Mouse (Mus musculus): Measurements from ENCODE around the gene Gp1bb. TPM values are rescaled to one million over a fixed set of nuclear protein-coding genes. Genes with fewer than 3 reads are reported as not detected.

The Gp1bb gene
- polyA plus RNA-seq, 1 experiment from 2014 or later = 8.8 TPM

DNA sequence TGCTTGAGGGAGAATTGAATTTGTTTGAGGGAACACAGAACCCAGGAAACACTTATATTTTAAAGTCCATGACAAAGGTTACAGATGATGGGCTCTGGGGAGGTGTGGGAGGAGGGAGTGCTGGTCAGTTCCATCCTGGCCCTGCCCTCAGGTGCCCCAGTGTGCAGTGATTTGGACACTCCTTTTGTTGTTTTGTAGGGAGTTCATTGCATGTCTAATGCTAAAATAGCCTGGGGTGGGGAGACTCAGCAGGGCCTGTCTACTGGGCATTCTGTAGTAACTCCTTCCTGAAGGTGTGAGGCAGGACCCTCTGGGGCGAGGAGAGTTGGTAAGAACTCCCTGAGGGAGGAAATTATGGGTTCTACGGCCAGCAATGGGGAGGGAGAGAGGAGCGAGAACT is 14.6 kb upstream of the Gp1bb start:
- H3K4me1 ChIP-seq (ENCODE audit: insufficient read depth, low read depth, low read length) = no peaks in the 10 kb centered on the region
- no peak for DNase-seq (ENCODE audit: low spot score)
- no peak overlapping the region for H3K9ac ChIP-seq (replicated peaks; ENCODE audit: low read depth)
- H3K27ac ChIP-seq (ENCODE audit: low read length) = no peak overlapping the region
- H3K4me2 ChIP-seq (replicated peaks; ENCODE audit: low read depth, low read length) = no peak overlapping the region
- ATAC-seq = no peak
- H3K27me3 ChIP-seq (replicated peaks; ENCODE audit: insufficient read depth, low read length) = no peaks in the 10 kb centered on the region
- H3K36me3 ChIP-seq (ENCODE audit: insufficient read depth, low read length) = no peaks in the 10 kb centered on the region
- H3K4me3 ChIP-seq (ENCODE audit: low read depth, low read length) = no peak overlapping the region
- H3K9me3 ChIP-seq (ENCODE audit: low read length) = no peaks in the 10 kb centered on the region
- TF ChIP-seq CTCF (IDR thresholded peaks at IDR 0.05) = no peak
- TF ChIP-seq EP300 (IDR thresholded peaks at IDR 0.05) = no peak
- WGBS = 47% methylated on average over 3 of the region's 3 CpGs

DNA sequence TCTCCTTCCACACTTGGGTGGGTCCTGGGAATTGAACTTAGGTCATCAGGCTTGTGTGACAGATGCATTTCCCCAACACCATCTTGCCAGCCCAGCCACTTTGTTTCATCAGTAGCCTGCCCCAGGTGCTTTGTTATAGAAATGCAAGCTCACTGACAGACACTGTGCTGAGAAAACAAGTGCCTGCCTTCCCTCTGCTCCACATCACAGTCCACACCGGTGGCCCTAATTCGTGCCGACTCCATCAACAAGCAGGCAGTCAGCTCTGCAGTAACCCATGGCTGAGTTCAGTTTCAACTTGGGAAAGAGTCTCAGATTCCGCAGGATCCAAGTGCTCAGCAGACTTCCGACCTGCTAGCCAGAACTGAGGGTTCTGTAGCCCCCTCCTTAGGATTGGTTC is 14.2 kb upstream of the Gp1bb start:
- Histone ChIP-seq H3K36me3 (ENCODE audit: insufficient read depth, low read length) (no peaks in the 10 kb centered on the region), H3K4me2 (replicated peaks; ENCODE audit: low read depth, low read length) (no peak overlapping the region), H3K4me3 (ENCODE audit: low read depth, low read length) (no peak overlapping the region), H3K27ac (ENCODE audit: low read length) (no peak overlapping the region), H3K9me3 (ENCODE audit: low read length) (no peaks in the 10 kb centered on the region), H3K4me1 (ENCODE audit: insufficient read depth, low read depth, low read length) (no peaks in the 10 kb centered on the region), H3K27me3 (replicated peaks; ENCODE audit: insufficient read depth, low read length) (no peaks in the 10 kb centered on the region), H3K9ac (replicated peaks; ENCODE audit: low read depth) (no peak overlapping the region)
- 72% methylated on average over 5 of the region's 5 CpGs for WGBS
- DNase-seq (ENCODE audit: low spot score) (no peak), ATAC-seq (no peak)
- TF ChIP-seq EP300 (IDR thresholded peaks at IDR 0.05) = no peak

DNA sequence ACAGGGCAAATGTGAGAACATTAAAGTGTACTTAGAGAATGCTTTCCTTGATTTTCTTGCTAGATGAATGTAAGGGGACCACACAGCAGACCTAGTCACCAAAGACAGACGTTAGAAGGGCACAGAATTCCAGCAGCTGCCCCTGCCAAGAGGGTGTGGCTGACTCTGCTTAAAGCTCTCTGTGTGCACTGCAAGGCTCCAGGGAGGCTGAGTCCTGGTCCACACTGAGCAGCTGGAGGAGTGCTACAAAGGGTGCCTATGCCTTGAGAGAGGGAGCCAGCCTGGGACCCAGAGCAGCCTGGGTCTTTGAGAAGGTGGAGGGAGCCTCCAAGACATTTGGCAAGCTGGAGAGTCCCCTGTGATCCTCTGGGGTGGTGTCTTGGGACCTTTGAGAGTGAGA is 11.1 kb upstream of the Gp1bb start:
- DNase-seq (ENCODE audit: low spot score) (no peak), ATAC-seq (no peak)
- Histone ChIP-seq H3K4me2 (replicated peaks; ENCODE audit: low read depth, low read length) (no peak overlapping the region), H3K4me3 (ENCODE audit: low read depth, low read length) (no peak overlapping the region), H3K9me3 (ENCODE audit: low read length) (no peaks in the 10 kb centered on the region), H3K27me3 (replicated peaks; ENCODE audit: insufficient read depth, low read length) (no peaks in the 10 kb centered on the region; the same call in 1 of the 2 replicates), H3K4me1 (ENCODE audit: insufficient read depth, low read depth, low read length) (no peaks in the 10 kb centered on the region), H3K27ac (ENCODE audit: low read length) (no peak overlapping the region), H3K9ac (replicated peaks; ENCODE audit: low read depth) (no peak overlapping the region), H3K36me3 (ENCODE audit: insufficient read depth, low read length) (no peaks in the 10 kb centered on the region)
- no peak for TF ChIP-seq EP300 (IDR thresholded peaks at IDR 0.05)
- TF ChIP-seq CTCF (IDR thresholded peaks at IDR 0.05) = no peak
- WGBS = 9% methylated on average over 1 of the region's 1 CpGs

DNA sequence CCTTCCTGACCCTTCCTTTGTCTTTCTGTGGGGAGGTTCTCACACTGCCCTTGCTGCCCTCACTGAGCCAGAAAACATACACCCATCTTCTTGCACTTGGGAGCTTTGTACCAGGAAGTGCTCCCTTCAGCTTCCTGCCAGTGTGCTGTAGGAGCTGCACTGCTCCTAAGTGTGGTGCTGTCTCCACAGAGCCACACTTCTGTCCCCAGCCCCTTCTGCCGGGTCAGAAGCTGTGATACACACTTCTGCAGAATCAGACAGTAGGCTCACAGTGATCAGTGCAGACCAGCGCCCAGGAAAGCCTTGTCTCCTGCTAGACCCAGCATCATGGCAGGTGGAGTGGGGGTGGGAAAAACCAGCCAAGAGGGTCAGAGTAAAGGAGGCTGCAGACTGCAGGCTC is 10.6 kb upstream of the Gp1bb start:
- ATAC-seq (no peak), DNase-seq (ENCODE audit: low spot score) (no peak)
- no peak for TF ChIP-seq EP300 (IDR thresholded peaks at IDR 0.05)
- no peak for TF ChIP-seq CTCF (IDR thresholded peaks at IDR 0.05)
- H3K27me3 ChIP-seq (replicated peaks; ENCODE audit: insufficient read depth, low read length) = peaks cover under 1% of the 10 kb centered on the region; the same call in 1 of the 2 replicates
- H3K9ac ChIP-seq (replicated peaks; ENCODE audit: low read depth) = no peak overlapping the region
- no peaks in the 10 kb centered on the region for H3K9me3 ChIP-seq (ENCODE audit: low read length)
- no peak overlapping the region for H3K4me3 ChIP-seq (ENCODE audit: low read depth, low read length)
- no peaks in the 10 kb centered on the region for H3K4me1 ChIP-seq (ENCODE audit: insufficient read depth, low read depth, low read length)
- no peak overlapping the region for H3K27ac ChIP-seq (ENCODE audit: low read length)
- no peaks in the 10 kb centered on the region for H3K36me3 ChIP-seq (ENCODE audit: insufficient read depth, low read length)
- H3K4me2 ChIP-seq (replicated peaks; ENCODE audit: low read depth, low read length) = no peak overlapping the region
- WGBS = 44% methylated on average over 2 of the region's 2 CpGs

DNA sequence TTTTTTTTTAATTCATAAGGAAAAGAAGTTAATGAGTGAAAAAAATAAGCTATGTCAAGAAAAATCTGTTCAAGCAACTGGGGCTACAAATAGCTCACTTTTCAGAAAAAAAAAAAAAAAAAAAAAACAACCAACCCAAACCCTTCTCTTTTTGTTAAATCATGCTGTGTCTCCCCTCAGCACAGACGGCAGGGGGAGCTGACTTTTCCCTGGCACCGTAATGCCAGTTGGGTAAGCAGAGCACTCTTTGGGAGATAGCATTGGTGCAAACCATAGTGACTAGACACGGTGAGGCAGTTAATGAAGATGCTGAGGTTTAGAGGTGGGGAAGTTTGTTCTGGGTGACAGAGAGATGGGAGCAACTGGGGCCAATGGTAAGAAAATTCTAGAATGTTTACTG is 9.9 kb upstream of the Gp1bb start:
- ATAC-seq (no peak), DNase-seq (ENCODE audit: low spot score) (no peak)
- Histone ChIP-seq H3K4me1 (ENCODE audit: insufficient read depth, low read depth, low read length) (no peaks in the 10 kb centered on the region), H3K9ac (replicated peaks; ENCODE audit: low read depth) (no peak overlapping the region), H3K9me3 (ENCODE audit: low read length) (no peaks in the 10 kb centered on the region), H3K27me3 (replicated peaks; ENCODE audit: insufficient read depth, low read length) (peaks cover 3% of the 10 kb centered on the region; the same call in 1 of the 2 replicates), H3K36me3 (ENCODE audit: insufficient read depth, low read length) (no peaks in the 10 kb centered on the region), H3K4me2 (replicated peaks; ENCODE audit: low read depth, low read length) (no peak overlapping the region), H3K4me3 (ENCODE audit: low read depth, low read length) (no peak overlapping the region), H3K27ac (ENCODE audit: low read length) (no peak overlapping the region)
- TF ChIP-seq EP300 (IDR thresholded peaks at IDR 0.05) = no peak
- TF ChIP-seq CTCF (IDR thresholded peaks at IDR 0.05) = peak; percentile 48
- 49% methylated on average over 3 of the region's 3 CpGs for WGBS

DNA sequence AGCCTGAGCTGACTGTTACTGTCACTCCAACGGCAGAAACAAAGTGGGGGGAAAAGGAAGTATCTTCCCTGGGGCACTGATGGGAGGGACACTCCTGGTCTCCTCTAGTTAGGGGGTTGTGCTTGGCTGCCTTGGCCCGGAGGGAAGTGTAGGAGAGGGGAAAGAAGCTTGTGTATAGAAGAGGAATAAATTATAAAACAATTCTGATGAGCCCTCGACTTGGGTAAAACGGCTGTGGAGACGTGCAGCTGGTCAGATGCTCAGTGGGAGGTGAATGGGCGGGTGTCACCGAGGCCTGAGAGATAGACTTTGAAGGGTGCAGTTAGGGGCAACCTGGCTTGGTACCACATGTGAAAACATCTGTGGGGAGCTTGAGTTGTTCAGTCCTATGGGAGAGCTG is 8.9 kb upstream of the Gp1bb start:
- 50% methylated on average over 7 of the region's 7 CpGs for WGBS
- H3K36me3 ChIP-seq (ENCODE audit: insufficient read depth, low read length) = no peaks in the 10 kb centered on the region
- H3K4me1 ChIP-seq (ENCODE audit: insufficient read depth, low read depth, low read length) = 0 out of 2 replicates have a peak, but pooled peaks cover under 1% of the 10 kb centered on the region
- no peak for TF ChIP-seq CTCF (IDR thresholded peaks at IDR 0.05)
- no peak for TF ChIP-seq EP300 (IDR thresholded peaks at IDR 0.05)
- ATAC-seq (no peak), DNase-seq (ENCODE audit: low spot score) (no peak)
- peaks cover 3% of the 10 kb centered on the region; the same call in 1 of the 2 replicates for H3K27me3 ChIP-seq (replicated peaks; ENCODE audit: insufficient read depth, low read length)
- H3K9me3 ChIP-seq (ENCODE audit: low read length) = no peaks in the 10 kb centered on the region
- no peak overlapping the region for H3K4me3 ChIP-seq (ENCODE audit: low read depth, low read length)
- no peak overlapping the region for H3K4me2 ChIP-seq (replicated peaks; ENCODE audit: low read depth, low read length)
- no peak overlapping the region for H3K27ac ChIP-seq (ENCODE audit: low read length)
- no peak overlapping the region for H3K9ac ChIP-seq (replicated peaks; ENCODE audit: low read depth)

DNA sequence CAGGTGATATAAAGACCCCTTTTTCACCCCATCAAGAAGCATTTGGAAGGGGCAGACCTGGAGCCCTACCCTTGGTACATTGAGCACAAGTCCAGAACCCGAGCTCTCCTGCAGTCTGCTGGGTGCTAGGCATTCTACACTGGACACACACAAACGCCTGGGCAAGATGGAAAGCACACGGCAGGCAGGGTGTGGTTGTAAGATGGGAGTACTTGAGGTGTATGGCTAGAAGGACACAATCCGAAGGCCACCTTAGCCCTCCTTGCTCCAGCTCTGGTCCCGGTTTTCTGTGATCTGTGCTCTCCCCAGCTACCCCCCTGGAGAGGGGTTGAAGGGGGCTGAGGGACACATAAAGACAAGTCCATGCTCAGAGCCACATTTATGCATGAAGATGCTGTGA is 8.1 kb upstream of the Gp1bb start:
- WGBS = 41% methylated on average over 5 of the region's 5 CpGs
- no peak for ATAC-seq

More for the DNA sequence above, 8.1 kb upstream of the Gp1bb start:
- Histone ChIP-seq H3K27me3 (replicated peaks; ENCODE audit: insufficient read depth, low read length) (peaks cover 8% of the 10 kb centered on the region; the same call in 1 of the 2 replicates), H3K4me3 (ENCODE audit: low read depth, low read length) (peak overlapping the region; percentile 62; the same call in 1 of the 2 replicates), H3K9ac (replicated peaks; ENCODE audit: low read depth) (no peak overlapping the region), H3K27ac (ENCODE audit: low read length) (no peak overlapping the region), H3K4me2 (replicated peaks; ENCODE audit: low read depth, low read length) (peak overlapping the region; percentile 99), H3K36me3 (ENCODE audit: insufficient read depth, low read length) (no peaks in the 10 kb centered on the region), H3K4me1 (ENCODE audit: insufficient read depth, low read depth, low read length) (0 out of 2 replicates have a peak, but pooled peaks cover 5% of the 10 kb centered on the region), H3K9me3 (ENCODE audit: low read length) (no peaks in the 10 kb centered on the region)
- no peak for TF ChIP-seq EP300 (IDR thresholded peaks at IDR 0.05)
- no peak for TF ChIP-seq CTCF (IDR thresholded peaks at IDR 0.05)
- DNase-seq (ENCODE audit: low spot score) = no peak
